Mouse (Mus musculus) cortical plate, adult 2 months (tissue): ENCODE data around the gene Pnp. TPM values are rescaled to one million over a fixed set of nuclear protein-coding genes. Genes with fewer than 3 reads are reported as not detected.

Experiments used
- H3K27ac ChIP-seq: fragments of 200-500 bp; 2 replicates; pipeline ENCODE4 v1.5.1; 2012; ENCODE audit warnings: low read length, control low read depth, inconsistent platforms; ENCODE audit not compliant: insufficient read depth
- H3K4me1 ChIP-seq: fragments of 200-500 bp; 2 replicates; pipeline ENCODE4 v1.6.1; 2011; ENCODE audit warnings: low read length; ENCODE audit not compliant: control insufficient read depth, insufficient read depth
- H3K4me3 ChIP-seq: fragments of 200-500 bp; 2 replicates; pipeline ENCODE4 v1.5.1; 2011; ENCODE audit warnings: mild to moderate bottlenecking, low read length, control low read depth; ENCODE audit not compliant: insufficient read depth
- CTCF ChIP-seq: fragments of 200-500 bp; IDR thresholded peaks from 2 replicates; pipeline ENCODE4 v1.5.1; 2011; ENCODE audit warnings: mild to moderate bottlenecking, control low read depth, low read length; ENCODE audit not compliant: insufficient read depth; ENCODE audit errors: extremely low read depth
- POLR2A ChIP-seq: fragments of 200-500 bp; IDR thresholded peaks from 2 replicates; pipeline ENCODE4 v1.6.1; 2011; ENCODE audit warnings: mild to moderate bottlenecking, low read length, control low read depth; ENCODE audit not compliant: insufficient read depth; ENCODE audit errors: extremely low read depth
- polyA plus RNA-seq: library from polyadenylated mRNA; depleted of rRNA; stranded (reverse); fragments of >200 nt; gene quantifications from 2 replicates; pipeline ENCODE4 v1.2.3, GENCODE M21; 2012

Pnp gene
- polyA plus RNA-seq, 1 experiment: 31.3 TPM

DNA sequence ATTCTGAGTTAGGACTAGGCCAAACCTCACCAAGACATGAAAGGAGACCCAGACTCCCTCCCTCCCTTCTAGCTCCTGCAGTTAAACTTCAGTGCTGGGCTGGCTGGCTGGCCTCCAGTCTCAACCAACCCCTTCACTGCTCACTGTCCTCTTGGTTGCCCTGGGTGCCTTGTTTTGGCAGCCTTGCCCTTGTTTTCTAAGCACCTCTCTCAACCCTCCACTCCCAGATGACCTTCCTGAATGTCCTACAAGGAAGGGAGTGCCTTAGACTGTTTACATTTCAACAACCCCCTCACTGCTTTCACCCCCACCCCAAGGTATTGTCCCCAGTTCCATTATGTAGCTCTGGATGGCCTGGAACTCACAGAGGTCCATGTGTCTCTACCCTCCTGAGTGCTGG, 48.7 kb downstream of the Pnp start:
- no peak overlapping the region for H3K4me3 ChIP-seq
- no peak for TF ChIP-seq CTCF
- TF ChIP-seq POLR2A: no peak
- H3K27ac ChIP-seq: no peak overlapping the region
- no peaks in the 10 kb centered on the region for H3K4me1 ChIP-seq

DNA sequence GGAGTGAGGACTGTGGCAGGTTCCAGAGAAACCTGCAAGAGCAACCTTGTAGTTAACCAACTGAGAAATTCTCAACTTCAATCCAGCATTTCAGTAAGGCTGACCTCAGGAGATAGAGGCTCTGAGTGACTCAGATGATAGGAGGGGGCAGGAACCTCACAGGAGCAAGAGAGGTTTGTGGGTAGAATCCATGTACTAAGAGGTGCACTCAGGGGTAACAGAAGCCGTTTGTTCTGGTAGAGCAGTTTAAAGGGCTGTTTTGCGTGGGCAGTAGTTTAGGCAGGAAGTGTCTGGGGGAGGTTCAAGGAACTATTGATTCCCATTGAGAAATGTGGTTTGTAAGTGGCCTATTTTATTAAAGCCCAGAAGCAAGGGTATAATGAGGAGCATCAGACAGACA, 50.3 kb downstream of the Pnp start:
- Histone ChIP-seq H3K4me3 (no peak overlapping the region), H3K27ac (no peak overlapping the region), H3K4me1 (no peaks in the 10 kb centered on the region)
- TF ChIP-seq POLR2A (no peak), CTCF (no peak)

DNA sequence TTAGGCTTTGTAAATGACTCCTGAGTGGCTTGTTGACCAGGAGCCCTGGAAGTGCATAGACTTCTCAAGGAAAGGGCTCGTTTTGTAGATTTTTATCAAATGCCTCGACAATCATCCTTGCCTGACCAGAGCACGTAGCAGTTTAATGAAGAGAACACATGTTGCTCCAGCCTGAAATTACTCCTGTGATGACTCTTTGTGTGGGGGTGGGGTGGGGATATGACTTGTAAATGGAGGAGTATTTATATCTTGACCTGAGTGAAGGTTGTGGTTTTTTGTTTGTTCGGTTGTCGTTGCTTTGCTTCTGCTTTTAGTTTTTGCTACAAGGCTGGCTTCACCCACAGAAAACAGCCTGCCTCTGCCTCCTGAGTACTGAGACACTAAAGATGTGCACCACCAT, 51.0 kb downstream of the Pnp start:
- Histone ChIP-seq H3K4me1 (no peaks in the 10 kb centered on the region), H3K27ac (no peak overlapping the region), H3K4me3 (no peak overlapping the region)
- TF ChIP-seq POLR2A (no peak), CTCF (no peak)

DNA sequence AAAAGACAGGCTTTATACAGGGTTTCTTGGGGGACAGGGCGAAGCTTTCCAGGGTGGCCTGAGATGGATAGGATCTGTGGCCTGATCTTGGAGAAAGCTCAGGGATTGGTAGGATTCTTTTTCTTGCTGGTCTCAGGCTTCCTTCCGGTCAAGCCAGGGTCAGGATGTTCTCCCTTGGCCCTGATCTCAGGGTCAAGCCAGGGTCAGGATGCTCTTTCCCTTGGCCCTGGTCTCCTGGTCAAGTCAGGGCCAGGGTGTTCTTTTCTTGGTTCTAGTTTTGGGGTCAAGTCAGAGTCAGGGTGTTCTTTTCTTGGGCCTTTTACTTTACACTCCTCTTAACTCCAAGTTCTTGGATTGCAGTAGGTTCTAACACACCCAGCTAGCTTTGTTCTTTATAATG, 56.8 kb downstream of the Pnp start:
- H3K4me1 ChIP-seq: no peaks in the 10 kb centered on the region
- H3K27ac ChIP-seq: no peak overlapping the region
- TF ChIP-seq CTCF (no peak), POLR2A (no peak)
- H3K4me3 ChIP-seq: no peak overlapping the region

DNA sequence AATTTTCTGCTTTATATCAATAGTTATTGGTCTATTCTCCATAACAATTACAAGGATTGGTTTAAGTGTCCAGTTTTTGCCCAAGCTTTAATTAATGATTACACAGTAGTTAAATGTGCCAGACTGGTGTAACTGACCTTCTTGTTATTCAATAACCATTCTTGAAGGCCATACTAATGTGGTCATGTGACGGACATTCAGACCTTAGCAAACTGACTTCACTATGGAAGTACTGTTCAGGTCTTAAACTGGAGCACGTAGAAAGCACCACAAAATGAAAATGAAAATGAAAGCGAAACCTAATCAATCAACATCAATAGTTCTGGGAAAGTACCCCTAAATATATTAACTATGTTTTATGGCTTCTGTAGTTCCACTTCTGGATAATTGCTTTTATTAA, 60.2 kb downstream of the Pnp start:
- TF ChIP-seq CTCF: no peak
- no peak for TF ChIP-seq POLR2A
- Histone ChIP-seq H3K27ac (no peak overlapping the region), H3K4me3 (no peak overlapping the region), H3K4me1 (no peaks in the 10 kb centered on the region)

DNA sequence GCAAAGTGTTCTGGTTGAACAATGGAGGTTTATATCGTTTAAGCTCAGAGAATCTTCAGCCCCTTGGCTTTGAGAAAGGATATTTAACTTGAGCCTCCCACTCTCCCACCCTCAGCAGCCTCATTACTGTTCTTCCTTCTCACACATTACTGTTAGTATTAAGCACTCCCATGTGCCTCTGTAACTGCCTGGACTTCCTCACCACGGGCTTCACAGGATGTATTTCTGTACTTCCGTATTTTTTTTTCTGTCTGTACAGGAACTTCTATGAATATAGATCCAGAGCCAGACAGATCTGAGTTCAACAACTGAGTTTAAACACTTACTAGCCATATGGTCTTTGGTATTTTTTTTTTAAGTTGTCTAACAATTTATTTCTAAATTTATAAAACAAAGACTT, 66.2 kb downstream of the Pnp start:
- H3K27ac ChIP-seq: no peak overlapping the region
- H3K4me3 ChIP-seq: no peak overlapping the region
- no peak for TF ChIP-seq CTCF
- TF ChIP-seq POLR2A: no peak
- H3K4me1 ChIP-seq: no peaks in the 10 kb centered on the region

DNA sequence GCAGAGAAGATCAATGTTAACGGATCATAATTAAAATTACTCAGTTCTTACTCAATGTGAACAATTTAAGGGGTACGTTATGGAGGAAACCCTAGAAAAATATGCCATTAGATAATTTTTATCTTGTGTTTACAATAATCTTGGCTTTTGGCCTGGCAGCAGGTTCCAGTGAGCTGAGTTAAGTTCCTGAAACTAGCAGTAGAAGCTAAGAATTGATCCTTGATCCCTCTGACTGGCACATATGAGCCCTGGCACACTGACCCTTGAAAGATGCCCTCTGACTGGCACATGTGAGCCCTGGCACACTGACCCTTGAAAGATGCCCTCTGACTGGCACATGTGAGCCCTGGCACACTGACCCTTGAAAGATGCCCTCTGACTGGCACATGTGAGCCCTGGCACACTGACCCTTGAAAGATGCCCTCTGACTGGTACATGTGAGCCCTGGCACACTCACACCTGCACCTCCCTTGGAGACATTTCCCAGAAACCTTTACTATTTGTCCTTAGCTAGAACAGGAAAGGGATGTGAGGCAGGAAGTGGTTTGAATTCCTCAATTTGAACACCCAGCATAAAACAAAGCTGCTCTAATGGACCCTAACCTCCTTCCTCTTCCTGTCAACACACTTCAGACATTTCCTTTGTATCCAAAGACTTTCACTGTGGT, 67.3 kb downstream of the Pnp start:
- H3K4me1 ChIP-seq: no peaks in the 10 kb centered on the region
- no peak for TF ChIP-seq CTCF
- no peak for TF ChIP-seq POLR2A
- H3K27ac ChIP-seq: no peak overlapping the region
- H3K4me3 ChIP-seq: no peak overlapping the region

DNA sequence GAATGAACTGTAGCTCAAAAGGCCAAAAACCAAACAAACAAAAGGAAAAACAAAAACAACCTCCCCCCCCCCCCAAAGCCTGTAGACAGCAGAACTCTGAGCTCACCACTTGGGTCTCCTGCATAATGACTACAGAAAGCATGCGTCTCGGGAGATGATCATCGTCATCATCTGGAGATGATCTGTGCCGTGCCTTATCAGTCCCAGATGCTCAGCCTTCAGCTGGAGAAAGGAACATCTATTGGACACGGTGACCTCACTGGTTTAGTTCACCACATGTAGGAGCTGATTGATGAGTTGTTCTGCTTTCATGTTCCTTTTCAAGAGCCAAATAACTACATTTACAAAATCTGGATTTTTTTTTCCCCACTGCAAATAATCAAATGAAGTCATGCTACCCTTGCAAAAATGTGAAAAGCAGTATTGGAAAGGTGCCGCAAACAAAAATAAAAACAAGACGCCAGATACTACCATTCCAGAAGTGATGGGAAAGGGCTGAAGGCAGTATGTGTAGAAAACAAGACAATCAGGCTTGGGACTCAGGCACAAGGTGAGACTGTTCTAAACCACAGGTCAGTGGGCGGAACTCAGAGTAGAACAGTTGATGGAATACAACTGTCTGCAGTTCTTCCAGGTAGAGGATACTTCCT, 76.4 kb downstream of the Pnp start, which contains the start of gene Rnase10:
Gene Rnase10 (plus strand): TSS at position 600 of the 650 bp plus-strand sequence.
- Histone ChIP-seq H3K4me1 (peaks cover 2% of the 10 kb centered on the region; the same call in 1 of the 2 replicates), H3K27ac (peak within 1 kb of the TSS; percentile 66; the same call in 1 of the 2 replicates), H3K4me3 (no peak within 1 kb of the TSS)
- no peak for TF ChIP-seq CTCF
- TF ChIP-seq POLR2A: no peak

DNA sequence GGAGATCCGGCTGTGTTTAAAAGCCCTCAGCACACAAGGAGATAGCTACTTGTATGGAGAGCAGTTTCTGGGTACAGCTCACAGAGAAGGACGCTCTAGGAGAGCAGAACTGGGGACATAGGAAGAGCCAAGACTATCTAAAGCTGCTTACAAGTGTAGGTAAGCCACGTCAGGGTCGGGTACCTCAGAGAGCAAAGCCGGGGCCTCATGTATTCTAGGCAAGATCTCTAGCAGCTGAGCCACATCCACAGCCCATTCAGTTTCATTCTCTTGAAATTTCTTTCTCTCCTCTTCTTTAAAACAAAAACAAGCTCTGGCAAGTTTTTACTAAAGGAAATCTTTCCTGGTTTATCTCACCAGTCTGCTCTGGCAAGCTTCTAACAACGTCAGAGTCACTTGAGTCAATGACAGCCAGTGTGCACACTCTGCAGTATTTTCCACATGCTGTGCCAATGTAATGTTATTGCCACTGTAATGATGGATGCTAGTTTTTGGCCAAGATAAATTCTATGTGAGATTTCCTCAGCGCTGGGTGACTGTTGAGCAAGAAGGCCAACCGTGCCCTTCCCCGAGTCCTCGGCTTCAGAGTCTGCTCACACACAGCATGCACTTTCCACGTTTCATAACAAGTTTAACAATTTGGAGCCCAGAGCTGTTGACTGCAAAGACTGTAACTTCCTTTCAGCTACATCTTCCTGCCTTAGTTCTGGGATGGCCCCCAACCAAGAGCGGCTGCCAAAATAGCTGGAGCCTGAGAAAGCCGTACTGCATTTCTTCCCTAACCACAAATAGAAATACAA, 77.2 kb downstream of the Pnp start:
- Histone ChIP-seq H3K4me1 (peaks cover 2% of the 10 kb centered on the region; the same call in 1 of the 2 replicates), H3K27ac (peak overlapping the region; percentile 66; the same call in 1 of the 2 replicates), H3K4me3 (no peak overlapping the region)
- TF ChIP-seq POLR2A: no peak
- TF ChIP-seq CTCF: no peak
